Mouse (Mus musculus) embryo, embryonic 10.5 days (tissue): ENCODE measurements around the gene Aco2.

Experiments used
- DNase-seq: peaks from one replicate; pipeline ENCODE4 v3.0.0-alpha.2; 2015; ENCODE audit warnings: low spot score

Aco2 gene

DNA sequence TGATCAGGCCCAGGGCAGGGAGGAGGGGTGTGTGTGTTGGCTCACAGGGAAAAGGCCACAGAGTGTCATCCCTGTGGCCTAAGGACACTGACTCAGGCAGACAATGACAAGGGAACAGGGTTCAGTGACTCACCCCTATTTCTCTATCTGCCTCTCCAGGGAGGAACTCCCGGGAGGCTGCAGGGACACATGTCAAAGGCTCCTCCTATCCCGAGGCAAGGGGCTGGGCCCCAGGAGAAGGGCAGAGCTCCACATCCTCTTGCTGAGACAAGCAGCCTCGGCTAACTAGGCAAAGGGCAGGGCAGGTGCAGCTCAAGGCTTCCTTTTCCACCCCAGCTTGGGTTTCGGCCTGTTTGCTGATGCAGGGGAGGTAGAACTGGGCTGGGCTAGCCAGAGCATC lies 26.4 kb upstream of the Aco2 start:
- DNase-seq = no peak

DNA sequence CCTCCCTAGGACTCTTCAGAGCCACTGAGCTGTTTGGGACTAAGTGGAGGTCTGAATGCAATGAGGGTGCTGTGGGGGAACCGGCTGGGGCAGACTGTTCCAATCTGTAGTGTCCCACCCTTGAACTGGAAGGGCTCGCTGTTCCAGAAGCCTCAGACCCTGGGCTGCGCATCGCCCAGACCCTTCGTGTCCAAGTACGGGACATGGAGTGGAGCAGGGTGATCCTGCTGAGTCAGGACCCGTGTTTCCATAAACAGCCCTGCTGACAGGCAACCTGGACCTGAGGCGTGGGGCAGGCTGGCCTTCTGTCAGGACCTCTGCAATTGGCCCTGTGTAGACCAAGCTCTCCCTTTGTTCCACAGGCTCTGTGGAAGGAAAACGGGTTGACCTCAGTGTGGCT lies 25.4 kb upstream of the Aco2 start:
- DNase-seq = no peak

DNA sequence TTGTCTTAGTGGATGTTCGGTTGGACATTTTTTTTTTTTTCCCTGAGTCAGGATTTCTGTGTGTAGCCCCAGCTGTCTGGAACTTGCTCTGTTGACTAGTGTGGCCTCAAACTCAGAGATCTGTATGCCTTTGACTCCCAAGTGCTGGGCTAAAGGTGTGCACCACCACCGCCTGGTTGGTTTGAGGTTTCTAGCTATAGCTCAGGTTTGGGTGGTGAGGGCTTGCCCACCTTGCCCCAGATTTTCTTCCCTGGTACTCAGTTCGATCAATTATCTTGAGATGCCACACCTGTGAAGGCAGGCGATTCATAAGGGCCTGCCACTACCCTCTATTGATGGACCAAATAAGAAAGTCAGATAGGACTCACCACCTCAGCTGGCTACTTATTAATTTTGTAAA lies 24.9 kb upstream of the Aco2 start:
- DNase-seq = no peak

DNA sequence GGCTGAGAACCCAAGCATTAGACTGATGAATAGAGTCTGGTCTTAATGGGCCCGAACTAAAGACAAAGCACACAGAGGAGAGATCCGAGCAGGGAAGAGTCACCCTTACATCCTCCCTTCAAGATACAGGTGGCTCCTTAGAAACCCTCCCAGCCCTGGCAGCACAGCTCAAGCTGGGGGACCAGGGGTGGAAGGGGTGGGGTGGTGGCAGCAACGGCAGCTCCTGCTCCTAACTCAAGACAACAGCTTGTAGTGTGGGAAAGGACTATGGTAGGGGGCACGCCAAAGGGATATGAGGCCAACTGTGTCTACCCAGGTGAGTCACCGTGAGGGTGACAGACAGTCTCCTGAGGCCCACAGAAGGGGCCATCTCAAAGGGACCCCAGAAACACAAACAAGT lies 24.2 kb upstream of the Aco2 start:
- DNase-seq = no peak

DNA sequence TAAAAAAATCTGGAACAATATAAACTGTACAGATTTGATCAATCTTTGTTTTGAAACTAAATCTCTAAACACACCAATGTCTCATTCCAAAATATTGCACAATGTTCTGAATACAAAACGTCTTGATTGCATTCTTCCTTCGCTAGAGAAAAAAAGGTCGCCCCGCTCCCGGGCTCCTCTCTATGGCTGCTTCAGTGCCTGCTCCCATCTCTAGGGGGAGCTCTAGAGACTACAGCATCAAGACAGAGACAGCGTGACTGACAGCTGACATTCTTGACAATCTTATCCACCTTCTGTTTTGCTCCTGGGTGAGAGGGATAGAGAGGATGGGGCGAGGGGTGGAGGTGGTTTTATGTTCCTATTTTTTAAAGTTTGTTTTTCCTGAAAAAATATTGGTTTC lies 23.8 kb upstream of the Aco2 start:
- peak; percentile 76 for DNase-seq

DNA sequence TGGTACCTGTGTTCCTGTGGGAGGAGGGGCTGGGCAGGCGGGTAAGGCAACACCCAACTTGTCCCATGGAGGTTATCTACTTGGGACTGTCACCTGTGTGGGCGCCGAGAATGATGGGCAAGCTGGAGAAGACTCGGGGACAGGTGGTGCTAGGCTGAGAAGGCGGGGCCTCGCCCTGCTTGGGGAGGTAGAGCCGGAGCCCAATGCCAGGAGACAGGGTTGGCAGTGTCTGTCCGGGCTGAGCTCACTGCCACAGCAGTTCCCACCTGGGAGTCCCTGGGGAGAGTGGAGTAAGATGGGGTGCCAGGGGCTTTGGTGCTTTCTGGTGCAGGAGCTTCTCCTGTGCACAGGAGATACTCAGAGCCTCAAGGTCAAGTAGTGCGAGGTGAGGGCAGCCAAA lies 23.0 kb upstream of the Aco2 start:
- no peak for DNase-seq

DNA sequence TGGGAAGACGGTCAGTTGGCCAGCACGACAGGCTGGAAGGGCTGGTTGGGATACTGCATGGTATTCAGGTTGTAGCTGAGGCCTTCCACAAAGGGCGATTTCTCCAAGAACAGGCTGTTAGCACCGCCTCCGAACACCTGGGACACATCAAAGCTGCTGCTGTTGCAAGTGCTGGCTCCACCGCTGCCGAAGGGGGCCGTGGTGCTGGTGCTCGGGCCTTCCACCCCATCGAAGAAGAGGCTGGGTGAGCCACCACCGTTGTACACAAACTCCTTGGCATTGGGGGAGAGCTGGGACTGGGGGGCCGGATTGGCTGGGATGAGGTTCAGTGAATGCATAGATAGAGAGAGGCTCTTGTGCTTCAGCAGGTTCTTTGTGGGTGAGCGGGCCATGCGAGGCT lies 21.4 kb upstream of the Aco2 start:
- no peak for DNase-seq

DNA sequence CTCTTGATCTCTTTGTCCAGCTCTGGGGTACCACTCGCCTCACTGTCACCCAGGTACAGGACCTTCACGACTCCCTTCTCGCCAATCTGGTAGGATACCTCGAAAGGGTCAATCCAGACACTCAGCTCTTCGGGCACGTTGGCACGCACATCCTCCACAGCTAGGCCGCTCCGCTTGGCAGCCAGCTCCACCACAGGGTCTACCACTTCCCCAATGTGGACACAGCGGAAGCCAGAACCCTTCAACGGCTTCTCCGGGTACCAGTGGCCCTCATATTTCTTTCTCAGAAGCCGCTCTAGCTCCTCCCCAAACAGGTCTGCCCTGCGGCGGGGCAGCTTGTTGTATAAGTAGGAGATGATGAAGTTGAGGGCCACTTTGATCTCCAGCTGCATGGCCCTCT lies 20.7 kb upstream of the Aco2 start:
- no peak for DNase-seq

DNA sequence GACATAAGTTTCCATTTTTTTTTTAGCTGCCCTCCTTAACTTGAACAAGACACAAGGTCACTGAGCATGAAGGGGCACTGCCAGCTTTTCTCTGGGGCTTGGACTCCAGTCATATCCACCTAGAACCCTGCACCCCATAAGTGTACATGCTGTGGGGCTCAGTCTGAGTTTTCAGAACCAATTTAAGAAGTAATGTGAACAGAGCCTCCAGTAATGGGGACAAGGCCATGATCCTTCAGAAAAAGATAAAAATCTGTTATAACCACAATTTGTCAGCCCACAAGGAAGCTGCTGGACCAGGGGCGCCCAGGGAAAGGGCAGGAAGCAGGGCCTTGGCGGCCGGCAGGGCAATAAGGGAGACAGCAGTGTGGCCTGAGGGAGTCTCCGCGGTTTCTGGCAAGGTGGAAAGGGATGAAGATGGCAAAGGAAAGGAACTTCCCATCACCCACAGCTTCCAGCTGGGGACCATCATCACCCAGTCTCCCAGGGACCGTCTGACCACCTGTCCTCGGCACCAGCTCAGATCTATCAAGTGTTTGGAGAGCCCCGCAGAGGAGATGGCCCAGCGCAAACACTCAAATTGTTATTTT lies 19.6 kb upstream of the Aco2 start:
- no peak for DNase-seq

DNA sequence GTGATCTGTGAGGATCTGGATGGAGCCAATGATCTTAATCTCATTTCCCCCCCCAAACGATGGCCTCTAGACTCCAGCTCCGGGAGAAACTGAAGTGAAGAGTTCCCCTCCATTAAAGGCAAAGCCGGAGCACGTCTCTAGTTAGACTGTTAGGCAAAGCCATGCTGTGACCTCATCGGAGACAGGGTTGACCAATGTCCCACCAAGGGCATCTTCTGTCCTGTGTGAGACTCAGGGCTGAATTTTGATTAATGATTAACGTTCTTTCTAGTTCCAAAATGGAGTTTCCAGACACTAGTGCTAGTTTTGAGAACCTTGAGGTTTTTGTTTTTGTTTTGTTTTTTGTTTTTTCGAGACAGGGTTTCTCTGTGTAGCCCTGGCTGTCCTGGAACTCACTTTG lies 19.0 kb upstream of the Aco2 start:
- DNase-seq = no peak

DNA sequence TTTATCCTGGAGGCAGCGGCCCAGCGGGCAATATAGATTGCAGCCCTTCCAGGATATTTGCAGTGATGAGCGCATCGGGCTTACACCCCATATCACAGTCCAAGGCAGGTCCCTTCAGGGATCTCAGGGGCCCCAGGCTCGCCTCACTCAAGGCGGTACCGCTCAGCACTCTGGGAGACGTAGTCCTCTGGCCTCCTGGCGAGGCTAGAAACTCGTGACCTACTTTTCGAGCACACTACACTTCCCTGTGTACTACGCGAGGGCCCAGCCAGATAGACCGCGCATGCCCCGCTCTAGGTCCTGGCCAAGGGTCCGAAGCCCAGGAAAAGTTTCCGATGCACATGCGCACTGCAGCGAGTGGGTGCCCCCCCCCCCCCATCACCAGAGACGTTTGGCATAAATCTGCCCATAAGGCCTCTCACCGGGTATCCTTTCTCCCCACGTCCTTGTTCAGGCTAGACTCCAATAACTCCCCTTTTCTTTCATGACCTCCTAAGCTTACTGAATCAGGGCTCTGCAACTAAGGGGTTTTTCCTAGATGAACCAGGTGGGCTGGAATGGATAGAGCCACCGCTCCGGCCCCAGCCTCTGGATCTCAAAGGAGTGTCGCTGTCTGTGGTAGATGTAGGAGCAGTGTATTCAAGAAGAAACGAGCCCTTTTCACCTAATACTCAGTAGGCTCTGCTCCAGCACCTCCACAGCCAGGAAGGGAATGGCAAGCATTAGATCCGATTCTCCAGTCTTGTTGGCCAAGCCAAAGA lies 15.9 kb upstream of the Aco2 start:
- peak; percentile 97 for DNase-seq

DNA sequence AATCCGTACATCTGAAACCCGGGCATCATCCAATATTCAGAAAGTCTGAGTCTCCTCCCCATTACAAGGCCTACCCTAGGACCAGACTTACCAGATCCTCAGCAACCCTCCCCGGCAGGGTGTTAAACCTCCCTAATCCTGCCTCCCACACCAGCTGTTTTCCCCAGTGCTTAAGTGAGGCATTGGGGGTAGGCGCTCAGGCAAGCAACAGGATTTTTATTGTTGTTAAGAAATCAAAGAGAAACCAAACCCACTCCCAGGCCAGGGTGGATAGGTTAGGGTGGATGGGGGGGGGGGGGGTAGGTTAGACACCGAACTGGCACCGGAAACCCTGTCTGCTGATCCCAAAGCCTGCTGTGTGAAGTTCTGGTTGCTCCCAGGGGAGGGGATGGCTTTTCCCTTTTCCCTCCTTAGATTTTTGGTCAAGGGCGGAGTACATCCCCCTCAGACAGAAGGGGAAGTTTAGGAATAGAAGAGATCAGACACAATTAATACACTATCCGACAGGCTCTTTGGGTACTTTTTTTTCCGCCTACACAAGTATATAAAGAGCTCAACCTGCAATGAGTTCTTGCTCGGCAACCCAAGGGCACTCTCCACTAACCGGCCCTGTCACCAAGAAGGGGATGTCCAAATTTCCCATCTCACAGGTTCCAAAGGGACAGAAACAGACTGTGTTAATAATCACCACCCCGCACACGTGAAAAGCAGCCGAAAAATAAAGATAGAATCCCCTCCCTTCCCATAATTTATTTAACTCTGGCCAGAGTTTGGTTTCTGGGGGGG lies 15.0 kb upstream of the Aco2 start:
- peak; percentile 53 for DNase-seq

DNA sequence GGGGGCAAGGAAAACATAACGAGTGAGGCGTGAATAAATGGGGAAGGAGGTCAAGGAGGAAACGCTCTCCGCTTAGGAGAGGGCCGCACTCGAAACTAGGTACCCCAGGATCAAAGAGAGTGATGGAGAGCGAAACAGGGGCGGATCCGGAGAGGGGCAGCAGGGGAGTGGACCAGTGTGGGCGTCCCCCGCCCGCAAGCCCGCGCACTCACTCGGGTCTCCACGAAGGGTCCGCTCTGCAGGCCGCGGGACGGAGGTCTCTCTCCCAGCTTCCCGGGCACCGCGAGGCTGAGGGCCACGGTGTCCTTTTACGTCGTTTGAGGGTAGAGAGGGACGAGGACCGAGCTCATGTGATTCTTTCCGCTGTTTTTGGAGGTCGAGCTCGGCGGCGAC lies 14.4 kb upstream of the Aco2 start:
- peak; percentile 73 for DNase-seq

DNA sequence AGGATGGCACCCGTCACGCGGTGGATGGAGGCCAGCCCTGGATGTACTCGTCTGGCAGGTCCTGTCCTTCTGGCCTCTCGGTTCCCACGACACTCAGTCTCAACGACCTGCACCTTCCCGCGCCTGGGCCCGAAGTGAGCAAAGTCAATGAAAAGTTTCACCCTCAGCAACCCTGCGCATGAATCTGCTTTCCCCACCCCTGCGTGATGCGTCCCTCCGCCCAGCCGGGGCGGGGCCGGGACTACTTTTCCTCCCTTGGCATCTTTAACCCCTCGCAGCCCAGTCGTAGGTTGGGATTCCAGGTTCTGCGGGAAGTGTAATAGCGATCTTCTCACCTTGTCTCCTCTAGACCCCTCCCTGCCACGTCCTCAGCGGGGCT lies 14.0 kb upstream of the Aco2 start:
- DNase-seq = peak; percentile 95

DNA sequence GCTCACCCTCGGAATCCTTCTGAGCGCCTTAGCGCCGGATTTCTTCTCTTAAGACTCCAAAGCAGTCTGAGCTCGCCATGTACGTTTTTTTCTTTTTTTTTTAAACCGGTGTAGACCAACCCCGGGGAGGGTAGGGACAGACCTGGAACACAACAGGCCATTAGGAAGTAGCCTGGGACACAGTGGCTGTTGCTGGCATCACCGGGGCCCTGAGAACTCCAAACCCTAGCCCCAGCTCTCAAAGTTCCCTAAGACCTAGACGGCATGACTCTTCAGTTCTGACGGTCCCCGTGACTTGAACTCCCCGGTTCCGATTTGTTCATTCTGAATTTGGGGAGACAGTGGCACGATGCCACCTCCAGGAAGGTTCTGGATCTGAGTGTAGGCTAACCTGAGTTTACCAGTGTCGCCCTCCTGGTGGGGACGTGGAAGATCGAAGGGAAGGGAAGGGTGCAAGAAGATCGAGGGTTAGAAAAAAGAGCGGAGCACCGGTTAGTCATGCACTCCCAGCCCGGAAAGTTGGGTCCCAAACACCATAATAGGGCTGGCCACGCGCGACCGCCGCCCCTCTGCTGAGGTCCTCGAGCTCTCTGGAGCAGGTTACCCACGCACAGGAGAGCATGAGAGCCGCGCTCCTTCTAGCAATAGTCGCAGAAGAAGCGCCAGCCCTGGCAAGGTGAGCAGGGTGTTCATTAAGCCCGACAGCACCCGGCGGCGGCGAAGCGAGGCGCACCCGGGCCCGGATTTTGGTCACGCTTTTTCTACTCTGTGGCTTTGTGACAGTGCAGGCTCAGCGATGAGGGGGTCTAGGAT lies 13.4 kb upstream of the Aco2 start, which contains the start of gene Tob2:
Tob2 (minus strand) TSS at position 280 of the 813 bp plus-strand sequence.
- peak; percentile 69 for DNase-seq

DNA sequence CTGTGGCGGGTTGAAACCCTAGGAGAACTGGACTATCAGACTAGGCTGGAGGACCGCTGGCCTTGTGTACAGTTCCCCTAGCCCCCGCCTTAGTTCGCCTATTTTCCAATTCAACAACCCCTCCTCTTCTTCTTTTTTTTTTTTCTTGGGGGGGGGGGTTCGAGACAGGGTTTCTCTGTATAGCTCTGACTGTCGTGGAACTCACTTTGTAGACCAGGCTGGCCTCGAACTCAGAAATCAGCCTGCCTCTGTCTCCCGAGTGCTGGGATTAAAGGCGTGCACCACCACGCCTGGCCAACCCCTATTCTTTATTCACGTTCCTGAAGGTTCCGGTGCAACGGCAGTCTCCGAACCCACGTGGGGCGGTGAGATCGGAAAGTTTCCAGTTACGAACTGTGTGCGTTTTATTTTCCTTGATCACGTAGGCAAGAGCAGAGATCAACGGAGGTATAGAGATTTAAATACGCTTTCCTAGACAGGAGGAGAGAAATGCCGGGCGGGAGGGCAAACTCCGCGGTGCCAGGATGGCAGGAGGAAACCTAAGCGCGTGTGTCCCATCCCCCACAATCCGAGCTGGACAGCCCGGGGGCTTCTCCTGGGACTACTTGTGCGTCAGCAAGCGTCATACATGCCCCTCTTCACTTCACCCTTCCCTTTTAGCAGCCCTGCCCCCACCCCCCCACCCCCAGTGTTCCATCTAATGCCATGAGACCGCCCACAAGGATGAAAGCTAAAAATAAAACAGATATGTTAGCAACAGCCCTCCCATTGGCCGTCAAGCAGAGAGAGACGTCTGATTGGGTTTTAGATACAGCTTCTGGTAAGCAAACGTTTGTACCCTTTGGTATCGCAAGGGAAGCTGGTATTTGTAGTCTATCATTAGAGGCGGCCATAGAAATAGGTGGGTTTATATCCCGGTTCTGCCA lies 12.5 kb upstream of the Aco2 start:
- peak; percentile 96 for DNase-seq

DNA sequence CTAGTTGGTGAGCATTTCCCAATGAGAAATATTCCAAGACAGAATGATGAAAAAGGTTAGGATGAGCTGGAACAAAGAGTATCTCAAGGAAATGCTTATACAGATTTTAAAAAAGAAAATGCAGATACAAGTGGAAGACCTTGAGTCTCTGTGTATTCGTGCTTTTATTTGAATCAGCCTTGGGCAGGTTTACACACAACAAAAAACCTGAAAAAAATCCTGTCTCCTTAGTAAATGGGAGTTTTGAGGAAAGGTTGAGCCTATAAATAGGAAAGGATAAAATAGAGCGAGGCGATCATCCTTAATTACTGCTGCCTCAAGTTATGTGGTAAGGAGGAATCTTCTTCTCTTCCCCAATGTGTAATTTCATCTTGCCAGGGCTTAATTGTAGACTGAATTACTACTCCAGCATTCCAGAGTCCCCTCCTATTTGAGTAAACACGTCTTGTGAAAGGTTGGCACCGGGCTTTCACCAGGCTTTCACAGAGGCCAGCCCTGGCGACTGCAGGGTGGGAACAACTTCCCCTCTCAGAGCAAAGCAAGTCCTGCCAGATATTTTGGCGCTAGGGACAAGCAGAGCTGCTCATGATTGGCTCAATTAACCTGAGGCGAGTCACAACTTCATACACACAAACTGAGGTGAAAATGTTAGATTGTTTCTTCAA lies 11.5 kb upstream of the Aco2 start:
- DNase-seq = peak; percentile 2

DNA sequence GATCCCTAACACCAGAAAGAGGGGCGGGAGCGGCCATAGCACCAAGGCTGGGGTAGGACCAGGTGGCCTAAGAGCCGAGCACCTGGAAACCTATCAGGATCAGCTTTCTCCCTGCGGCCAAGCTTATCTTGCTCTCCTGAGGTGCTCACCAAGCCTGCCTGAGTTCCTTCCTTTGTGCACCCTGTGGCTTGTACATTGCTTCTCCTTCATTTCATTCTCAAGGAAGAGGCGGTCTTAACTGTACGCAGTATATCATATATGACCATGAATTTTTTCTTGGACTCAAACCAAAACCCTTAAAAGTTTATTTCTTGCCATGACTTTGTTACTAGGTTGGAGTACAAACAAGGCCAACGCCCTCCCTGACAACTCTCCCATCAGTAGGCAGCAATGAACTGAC lies 7.9 kb upstream of the Aco2 start:
- DNase-seq = no peak

DNA sequence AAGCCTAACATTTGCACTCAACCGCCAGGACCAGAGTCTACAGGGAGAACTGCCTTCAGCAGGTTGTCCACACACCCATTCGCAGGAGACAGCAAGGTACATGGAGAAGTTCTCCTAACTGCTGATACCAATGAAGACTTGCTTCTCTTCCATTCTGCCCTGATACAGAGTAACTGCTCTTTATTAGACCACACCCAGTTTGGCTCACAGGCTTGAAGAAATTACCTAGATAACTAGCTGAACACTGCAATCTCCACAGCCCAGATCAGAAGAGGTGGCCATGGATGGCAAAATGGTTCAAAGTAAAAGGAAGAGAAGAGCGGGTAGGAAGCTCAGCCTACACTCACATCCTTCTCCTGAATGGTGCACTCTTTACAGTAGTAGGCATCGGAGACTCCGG lies 2.1 kb upstream of the Aco2 start:
- DNase-seq = no peak

DNA sequence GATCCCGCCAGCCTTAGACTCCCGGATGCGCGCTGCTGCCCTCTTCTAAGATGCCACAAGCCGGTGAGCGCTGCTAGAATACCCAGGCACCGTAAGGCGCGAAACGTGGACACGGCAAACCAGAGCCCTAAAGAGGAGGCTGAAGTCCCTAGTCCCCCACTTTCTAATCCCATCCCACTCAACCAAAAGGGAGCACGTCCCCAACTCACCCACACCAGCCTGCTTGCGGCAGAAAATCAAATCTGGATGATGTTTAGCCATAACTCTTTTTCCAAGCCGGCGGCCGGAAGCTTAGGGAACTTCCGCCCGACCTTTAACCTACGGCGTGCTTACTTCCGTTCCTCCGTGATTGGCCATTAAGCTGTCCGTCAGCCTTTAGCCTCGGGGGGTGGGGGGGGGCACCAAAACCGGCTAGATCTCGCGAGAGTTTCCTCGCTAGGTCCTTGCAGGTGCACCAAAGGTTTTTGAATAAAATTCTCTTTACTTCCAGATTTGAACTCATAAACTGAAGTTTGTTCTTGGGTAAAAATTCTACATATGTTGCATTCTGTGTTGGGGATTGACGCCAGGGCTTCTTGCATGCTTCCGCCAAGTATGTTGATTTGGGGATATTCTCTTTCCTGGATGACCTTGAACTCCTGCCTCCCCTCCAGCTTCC lies 376 bp upstream of the Aco2 start, which contains the start of gene Phf5a:
Phf5a (minus strand) TSS at position 308 of the 658 bp plus-strand sequence.
- peak; percentile 98 for DNase-seq
